Mouse (Mus musculus): ENCODE results near the gene Cysrt1. TPM values are rescaled to one million over a fixed set of nuclear protein-coding genes. Genes with fewer than 3 reads are reported as not detected.

Gene Cysrt1
- polyA plus RNA-seq, 1 experiment from 2014 or later: 0.22 TPM

DNA sequence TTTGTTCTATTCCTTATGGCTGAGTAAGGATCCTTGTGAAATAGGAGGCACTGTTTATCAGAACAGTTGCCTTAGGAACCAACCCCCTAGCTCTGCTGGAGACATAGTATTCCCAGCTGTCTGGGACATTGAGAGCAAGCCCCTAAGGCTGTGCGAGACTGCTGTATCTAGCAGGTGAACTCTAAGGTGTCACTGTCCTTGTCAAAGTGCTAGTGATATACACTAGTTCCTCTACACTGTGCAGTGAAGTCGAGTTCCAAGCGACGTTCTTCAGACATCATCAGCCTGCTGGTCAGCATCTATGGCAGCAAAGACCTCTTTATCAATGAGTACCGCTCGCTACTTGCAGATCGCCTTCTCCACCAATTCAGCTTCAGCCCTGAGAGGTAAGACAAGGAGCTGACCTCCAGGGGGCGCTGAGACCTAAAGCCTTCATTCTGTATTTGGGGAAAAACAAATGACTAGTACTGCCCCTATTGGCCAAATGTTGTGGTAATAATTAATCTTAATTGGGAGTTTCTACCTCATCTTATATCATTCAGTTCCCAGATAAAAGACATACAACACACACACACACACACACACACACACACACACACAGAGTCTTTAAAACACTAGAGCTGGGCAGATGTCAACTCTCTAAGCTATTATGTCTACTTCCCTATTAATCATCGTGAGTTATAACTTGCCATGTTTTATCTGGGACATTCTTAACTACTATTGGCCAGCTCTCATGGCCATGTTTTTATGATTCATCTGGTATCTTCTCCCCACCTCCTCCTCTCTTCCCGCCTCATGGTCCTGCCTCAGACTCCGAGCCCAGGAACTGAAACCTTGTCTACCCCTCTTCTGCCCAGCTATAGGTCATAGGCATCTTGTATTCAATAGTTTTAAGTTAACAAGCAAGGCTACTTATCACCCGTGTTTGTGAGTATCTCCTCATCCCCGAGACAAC, 37.0 kb upstream of the Cysrt1 start:
- peaks cover 9% of the 10 kb centered on the region for H3K4me1 ChIP-seq (replicated peaks)
- peaks cover 97% of the 10 kb centered on the region for H3K36me3 ChIP-seq
- ATAC-seq (ENCODE audit: low read depth): 0 out of 2 replicates have a peak, but pooled peaks have one; percentile 34
- no peak overlapping the region for H3K4me3 ChIP-seq
- no peak overlapping the region for H3K9ac ChIP-seq
- H3K27me3 ChIP-seq: no peaks in the 10 kb centered on the region
- H3K27ac ChIP-seq (replicated peaks): no peak overlapping the region
- H3K9me3 ChIP-seq: no peaks in the 10 kb centered on the region
- 63% methylated on average over 13 of the region's 13 CpGs for WGBS
- no peak overlapping the region for H3K4me2 ChIP-seq

DNA sequence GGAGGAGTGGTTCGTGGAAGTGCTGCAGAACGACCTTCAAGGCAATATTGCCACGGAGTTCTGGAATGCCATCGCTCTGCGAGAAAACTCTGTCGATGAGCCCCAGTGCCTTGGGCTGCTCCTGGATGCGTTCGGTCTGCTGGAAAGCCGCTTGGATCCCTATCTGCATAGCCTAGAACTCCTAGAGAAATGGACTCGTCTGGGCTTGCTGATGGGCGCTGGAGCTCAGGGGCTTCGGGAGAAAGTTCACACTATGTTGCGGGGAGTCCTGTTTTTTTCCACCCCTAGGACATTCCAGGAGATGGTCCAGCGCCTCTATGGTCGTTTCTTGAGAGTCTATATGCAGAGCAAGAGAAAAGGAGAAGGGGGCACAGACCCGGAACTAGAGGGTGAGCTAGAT, 30.8 kb upstream of the Cysrt1 start:
- peak overlapping the region; percentile 94 for H3K9ac ChIP-seq
- no peaks in the 10 kb centered on the region for H3K27me3 ChIP-seq
- peak overlapping the region; percentile 94 for H3K4me2 ChIP-seq
- peaks cover 46% of the 10 kb centered on the region for H3K4me1 ChIP-seq (replicated peaks)
- no peaks in the 10 kb centered on the region for H3K9me3 ChIP-seq
- peak overlapping the region; percentile 84; the same call in 1 of the 2 replicates for H3K27ac ChIP-seq (replicated peaks)
- H3K4me3 ChIP-seq: peak overlapping the region; percentile 94
- no peak for ATAC-seq (ENCODE audit: low read depth)
- WGBS: 37% methylated on average over 16 of the region's 16 CpGs
- peaks cover 82% of the 10 kb centered on the region for H3K36me3 ChIP-seq

DNA sequence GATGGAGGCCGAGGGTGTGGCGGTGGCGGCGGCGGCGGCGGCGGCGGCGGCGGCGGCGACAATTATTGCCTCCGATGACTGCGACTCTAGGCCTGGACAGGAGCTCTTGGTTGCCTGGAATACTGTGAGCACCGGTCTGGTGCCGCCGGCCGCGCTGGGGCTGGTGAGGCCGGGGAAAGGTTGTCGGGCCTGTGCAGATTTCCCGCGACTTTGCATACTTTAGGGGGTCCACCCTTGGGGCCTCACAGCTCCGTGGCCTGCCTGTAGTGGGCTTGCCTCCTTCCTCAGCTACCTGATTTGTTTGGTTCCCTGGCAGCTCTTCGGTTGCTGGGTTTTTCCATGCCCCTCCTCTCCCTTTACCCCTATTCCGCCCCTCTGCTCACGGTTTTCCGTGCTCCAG, 30.3 kb upstream of the Cysrt1 start:
- H3K9ac ChIP-seq: peak overlapping the region; percentile 94
- H3K4me2 ChIP-seq: peak overlapping the region; percentile 94
- peak; percentile 77 for ATAC-seq (ENCODE audit: low read depth)
- peak overlapping the region; percentile 84 for H3K27ac ChIP-seq (replicated peaks)
- 2% methylated on average over 24 of the region's 29 CpGs for WGBS
- H3K36me3 ChIP-seq: peaks cover 77% of the 10 kb centered on the region
- H3K27me3 ChIP-seq: no peaks in the 10 kb centered on the region
- H3K9me3 ChIP-seq: no peaks in the 10 kb centered on the region
- H3K4me1 ChIP-seq (replicated peaks): peaks cover 51% of the 10 kb centered on the region
- peak overlapping the region; percentile 94 for H3K4me3 ChIP-seq

DNA sequence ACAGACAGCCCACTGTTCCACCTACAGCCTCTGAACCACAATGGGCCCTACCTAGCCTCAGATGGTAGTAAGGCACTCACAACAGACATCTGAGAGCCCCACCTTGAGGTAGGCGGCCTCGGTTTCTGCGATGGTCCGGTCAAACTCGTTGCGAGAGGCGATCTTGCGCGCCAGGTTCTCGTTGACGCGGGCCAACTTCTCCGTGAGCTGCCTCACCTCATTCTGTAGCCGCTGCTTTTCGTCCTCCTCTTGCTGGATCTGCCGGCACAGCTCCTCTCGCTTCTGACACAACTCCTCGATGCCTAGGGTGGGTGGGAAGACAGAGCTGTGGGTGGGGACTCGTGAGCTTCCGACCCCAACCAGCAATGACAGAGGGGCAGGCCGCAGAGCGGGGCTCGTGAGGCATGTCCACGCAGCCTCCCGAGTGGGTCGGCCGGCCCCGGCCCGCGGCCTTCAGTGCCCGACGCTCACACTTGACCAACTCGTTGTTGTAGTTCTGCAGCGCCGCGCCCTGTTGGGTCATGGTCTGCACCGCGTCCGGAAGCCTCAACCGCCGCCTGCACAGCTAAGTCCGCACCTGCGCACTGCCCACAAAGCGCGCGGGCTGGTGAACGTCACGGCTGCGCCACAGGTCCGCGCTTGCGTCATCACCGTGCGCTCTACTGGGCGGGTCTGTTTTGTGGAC, 29.7 kb upstream of the Cysrt1 start, which contains the start of the genes Ssna1 and Anapc2:
Ssna1 (minus strand) TSS at position 612 of the 685 bp plus-strand sequence.
Anapc2 (plus strand) TSS at position 652 of the 685 bp plus-strand sequence.
- Histone ChIP-seq H3K36me3 (peaks cover 71% of the 10 kb centered on the region), H3K27ac (replicated peaks) (peak within 1 kb of the TSS; percentile 84), H3K4me1 (replicated peaks) (peaks cover 56% of the 10 kb centered on the region), H3K4me2 (peak within 1 kb of the TSS; percentile 94), H3K9ac (peak within 1 kb of the TSS; percentile 94), H3K27me3 (no peaks in the 10 kb centered on the region), H3K4me3 (peak within 1 kb of the TSS; percentile 94), H3K9me3 (no peaks in the 10 kb centered on the region)
- ATAC-seq (ENCODE audit: low read depth): peak; percentile 94
- under 1% methylated on average over 55 of the region's 55 CpGs for WGBS

DNA sequence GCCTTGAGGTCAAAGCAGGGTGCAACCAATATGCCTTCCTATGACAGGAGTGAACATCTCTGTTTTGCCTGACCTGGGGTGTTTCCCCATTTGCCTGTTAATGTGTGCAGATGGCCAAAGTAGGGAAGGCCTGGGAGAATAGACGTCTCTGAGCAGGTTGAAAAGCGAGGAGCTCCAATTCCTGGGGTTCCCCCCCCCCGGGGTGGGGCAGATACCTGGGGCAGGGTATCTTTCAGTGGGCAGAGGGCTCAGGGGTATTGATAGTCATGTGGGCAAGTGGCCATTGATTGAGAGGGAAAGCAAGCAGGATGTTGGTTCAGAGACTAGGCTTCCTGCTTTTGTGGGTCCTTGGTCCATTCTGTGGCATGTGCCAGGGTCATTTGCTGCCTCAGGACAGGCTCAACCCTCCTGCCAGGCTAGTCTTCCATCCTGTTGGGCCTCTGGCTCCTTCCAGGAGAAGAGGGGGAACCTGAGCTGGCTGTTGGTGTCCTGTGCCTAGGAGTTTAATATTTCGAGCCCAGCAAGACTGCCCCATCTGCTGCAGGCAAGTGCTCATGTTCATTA, 25.6 kb upstream of the Cysrt1 start:
- Histone ChIP-seq H3K4me1 (replicated peaks) (peaks cover 73% of the 10 kb centered on the region), H3K4me2 (peak overlapping the region; percentile 94), H3K9me3 (no peaks in the 10 kb centered on the region), H3K9ac (0 out of 2 replicates have a peak overlapping the region, but pooled peaks have one; percentile 69), H3K4me3 (no peak overlapping the region), H3K36me3 (peaks cover 34% of the 10 kb centered on the region), H3K27me3 (peaks cover 13% of the 10 kb centered on the region), H3K27ac (replicated peaks) (peak overlapping the region; percentile 83)
- WGBS: 79% methylated on average over 4 of the region's 4 CpGs
- ATAC-seq (ENCODE audit: low read depth): no peak

DNA sequence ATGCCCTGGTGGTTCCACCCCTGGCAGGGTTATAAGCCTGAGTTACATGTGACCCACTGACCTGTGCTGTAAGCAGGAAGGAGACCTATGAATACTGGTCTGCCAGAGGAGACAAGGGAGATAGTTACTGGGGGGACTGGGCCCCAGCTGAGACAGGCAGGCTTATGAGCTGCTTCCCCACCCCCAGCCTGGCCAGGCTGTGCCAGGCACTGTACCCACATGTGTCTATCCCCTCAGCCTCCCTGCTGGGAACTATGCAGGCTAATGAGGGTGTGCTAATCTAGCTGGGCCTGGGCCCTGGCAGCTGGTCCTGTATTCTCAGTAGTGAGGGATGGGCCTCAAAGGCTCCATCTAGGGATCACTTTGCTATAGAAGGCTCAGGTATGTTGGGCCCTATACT, 25.0 kb upstream of the Cysrt1 start:
- Histone ChIP-seq H3K27ac (replicated peaks) (peak overlapping the region; percentile 83), H3K27me3 (peaks cover 13% of the 10 kb centered on the region), H3K4me3 (peak overlapping the region; percentile 4; the same call in 1 of the 2 replicates), H3K9me3 (no peaks in the 10 kb centered on the region), H3K4me2 (peak overlapping the region; percentile 94), H3K9ac (peak overlapping the region; percentile 69), H3K36me3 (peaks cover 34% of the 10 kb centered on the region), H3K4me1 (replicated peaks) (peaks cover 72% of the 10 kb centered on the region)
- no peak for ATAC-seq (ENCODE audit: low read depth)

DNA sequence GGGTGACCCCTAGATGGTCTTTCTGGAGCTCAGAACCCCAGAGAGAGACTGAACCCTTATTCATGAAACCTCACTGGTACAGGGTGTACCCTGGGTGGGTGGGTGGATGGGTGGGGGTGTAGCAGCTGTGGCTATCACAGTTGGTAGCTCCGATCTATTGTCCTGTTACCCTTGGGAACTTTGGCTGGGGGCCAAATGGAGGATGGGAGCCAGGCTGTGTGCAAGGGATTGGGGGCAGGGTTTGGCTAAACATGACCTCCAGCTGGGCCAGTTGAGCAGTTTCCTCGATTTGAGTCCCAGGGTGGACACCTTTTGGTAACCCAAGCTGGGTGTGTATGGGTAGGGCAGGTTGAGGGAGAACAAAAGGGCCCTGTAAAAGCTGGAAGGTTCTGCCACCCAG, 24.5 kb upstream of the Cysrt1 start:
- H3K27ac ChIP-seq (replicated peaks): peak overlapping the region; percentile 83
- H3K4me3 ChIP-seq: peak overlapping the region; percentile 81
- ATAC-seq (ENCODE audit: low read depth): no peak
- peaks cover 13% of the 10 kb centered on the region for H3K27me3 ChIP-seq
- peak overlapping the region; percentile 94 for H3K4me2 ChIP-seq
- H3K9ac ChIP-seq: peak overlapping the region; percentile 69
- peaks cover 75% of the 10 kb centered on the region for H3K4me1 ChIP-seq (replicated peaks)
- peaks cover 34% of the 10 kb centered on the region for H3K36me3 ChIP-seq
- WGBS: 26% methylated on average over 2 of the region's 2 CpGs
- H3K9me3 ChIP-seq: no peaks in the 10 kb centered on the region

DNA sequence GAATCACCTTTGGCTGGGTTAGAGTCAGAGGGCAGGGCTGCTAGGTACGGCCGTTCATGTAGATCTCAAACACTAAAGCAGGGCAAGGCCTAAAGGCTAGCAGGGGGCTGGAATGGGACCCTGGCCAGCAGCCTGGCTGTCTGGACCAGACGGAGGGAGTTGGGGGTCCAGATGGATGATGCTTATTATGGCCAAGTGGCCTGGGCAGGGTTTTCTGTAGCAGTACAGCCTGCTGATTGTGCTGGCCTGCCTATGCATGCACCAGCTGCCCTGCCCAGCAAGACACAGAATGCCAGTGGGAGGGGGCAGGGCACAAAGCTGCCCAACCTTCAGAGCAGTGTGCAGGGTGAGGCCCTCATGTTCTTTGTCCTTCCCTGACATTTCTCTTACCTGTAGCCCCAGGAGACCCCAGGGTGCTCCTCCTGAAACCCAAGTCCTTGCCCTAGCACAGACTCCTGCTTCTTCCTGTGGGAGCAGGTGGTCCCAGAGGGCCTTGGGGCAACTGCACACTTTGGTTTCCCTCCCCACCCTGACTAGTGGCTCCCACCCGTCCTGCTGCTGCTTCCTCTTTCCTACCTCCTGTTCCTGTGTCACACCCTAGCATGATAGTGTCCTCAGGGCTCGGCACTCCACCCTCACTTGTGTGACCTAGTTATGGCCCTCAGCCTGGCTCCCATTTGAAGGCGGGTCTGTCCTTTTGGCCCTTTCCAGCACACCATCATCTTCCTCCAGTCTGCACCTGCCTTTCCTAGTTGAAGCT, 23.8 kb upstream of the Cysrt1 start:
- peaks cover 69% of the 10 kb centered on the region for H3K4me1 ChIP-seq (replicated peaks)
- H3K27me3 ChIP-seq: peaks cover 13% of the 10 kb centered on the region
- peak overlapping the region; percentile 81 for H3K4me3 ChIP-seq
- peak overlapping the region; percentile 69 for H3K9ac ChIP-seq
- WGBS: 58% methylated on average over 6 of the region's 6 CpGs
- H3K4me2 ChIP-seq: peak overlapping the region; percentile 94
- ATAC-seq (ENCODE audit: low read depth): no peak
- no peaks in the 10 kb centered on the region for H3K9me3 ChIP-seq
- H3K36me3 ChIP-seq: peaks cover 31% of the 10 kb centered on the region
- H3K27ac ChIP-seq (replicated peaks): peak overlapping the region; percentile 83

DNA sequence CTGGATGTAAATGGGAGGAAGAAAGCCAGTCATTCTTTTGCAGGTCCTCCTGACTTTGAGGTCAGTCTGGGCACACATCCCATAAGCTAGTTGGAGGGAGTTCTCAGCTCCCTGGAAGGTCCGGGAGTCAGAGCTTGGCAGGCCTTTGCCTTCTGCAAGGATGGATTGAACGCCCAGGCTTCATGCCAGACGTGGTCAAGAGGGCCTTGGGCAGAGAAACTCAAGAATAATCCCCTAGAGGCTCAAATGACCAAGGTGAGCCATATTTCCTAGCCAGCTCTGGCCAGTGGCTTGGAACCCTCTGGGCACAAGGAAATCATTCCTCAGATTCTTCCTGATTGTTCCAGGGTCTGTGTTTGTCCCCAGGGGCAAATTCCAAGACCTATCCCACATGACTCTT, 22.6 kb upstream of the Cysrt1 start:
- peak overlapping the region; percentile 81 for H3K4me3 ChIP-seq
- H3K36me3 ChIP-seq: peaks cover 18% of the 10 kb centered on the region
- peak overlapping the region; percentile 81 for H3K9ac ChIP-seq
- no peaks in the 10 kb centered on the region for H3K9me3 ChIP-seq
- 76% methylated on average over 3 of the region's 3 CpGs for WGBS
- no peak for ATAC-seq (ENCODE audit: low read depth)
- peaks cover 13% of the 10 kb centered on the region for H3K27me3 ChIP-seq
- peak overlapping the region; percentile 94 for H3K4me2 ChIP-seq
- H3K4me1 ChIP-seq (replicated peaks): peaks cover 59% of the 10 kb centered on the region
- no peak overlapping the region for H3K27ac ChIP-seq (replicated peaks)

DNA sequence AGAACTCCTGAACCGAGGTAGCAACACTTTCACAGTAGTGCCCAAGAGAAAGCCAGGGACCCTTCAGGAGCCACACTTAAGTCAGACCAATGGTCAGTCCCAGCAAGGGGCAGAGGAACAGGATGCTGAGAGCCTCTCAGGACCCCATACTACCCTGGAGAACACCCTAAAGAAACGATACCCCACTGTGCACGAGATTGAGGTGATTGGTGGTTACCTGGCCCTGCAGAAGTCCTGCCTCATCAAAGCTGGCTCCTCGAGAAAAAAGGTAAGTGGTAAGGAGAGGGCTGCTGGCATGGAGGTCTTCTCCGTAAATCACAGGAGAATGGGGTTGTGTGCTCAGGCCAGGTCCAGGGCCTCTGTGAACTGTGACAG, 22.0 kb upstream of the Cysrt1 start:
- peaks cover 59% of the 10 kb centered on the region for H3K4me1 ChIP-seq (replicated peaks)
- WGBS: 70% methylated on average over 5 of the region's 5 CpGs

DNA sequence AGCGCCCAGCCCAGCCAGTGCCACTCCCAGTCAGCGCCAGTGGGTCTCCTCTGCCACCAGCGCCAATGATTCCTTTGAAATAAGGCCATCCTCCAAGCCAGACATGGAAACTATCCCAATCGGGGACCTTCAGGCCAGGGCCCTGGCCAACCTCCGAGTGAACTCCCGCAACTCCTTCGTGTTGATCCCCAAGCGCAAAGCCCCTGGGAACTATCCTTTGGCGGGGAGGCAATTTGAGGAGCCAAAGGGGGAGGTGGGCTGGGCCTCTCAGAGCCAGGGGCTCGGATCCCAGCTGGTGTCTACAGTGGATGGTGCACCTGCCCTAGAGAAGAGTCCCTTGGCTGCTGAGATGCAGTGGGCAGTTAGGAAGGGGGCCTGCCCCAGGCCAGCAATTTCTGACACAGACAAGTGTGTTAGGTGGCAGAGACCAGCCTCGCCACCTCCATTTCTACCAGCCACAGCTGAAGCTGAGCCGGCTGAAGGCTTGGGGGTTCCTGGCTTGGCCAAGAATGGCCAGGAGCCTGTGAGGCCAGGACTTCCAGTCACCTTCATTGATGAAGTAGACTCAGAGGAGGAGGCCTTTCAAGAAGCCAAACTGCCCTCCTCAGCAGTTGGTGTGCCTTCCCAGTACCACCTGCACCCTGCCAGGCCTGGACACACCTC, 21.5 kb upstream of the Cysrt1 start:
- peak overlapping the region; percentile 87; the same call in 1 of the 2 replicates for H3K27ac ChIP-seq (replicated peaks)
- peaks cover 7% of the 10 kb centered on the region; the same call in 1 of the 2 replicates for H3K36me3 ChIP-seq
- peak overlapping the region; percentile 81 for H3K4me3 ChIP-seq
- 15% methylated on average over 12 of the region's 12 CpGs for WGBS
- peak overlapping the region; percentile 81 for H3K9ac ChIP-seq
- H3K4me1 ChIP-seq (replicated peaks): peaks cover 59% of the 10 kb centered on the region
- no peak for ATAC-seq (ENCODE audit: low read depth)
- peak overlapping the region; percentile 94 for H3K4me2 ChIP-seq
- peaks cover 13% of the 10 kb centered on the region for H3K27me3 ChIP-seq
- no peaks in the 10 kb centered on the region for H3K9me3 ChIP-seq

More for the DNA sequence above, 22.0 kb upstream of the Cysrt1 start:
- H3K27ac ChIP-seq (replicated peaks): no peak overlapping the region
- peaks cover 13% of the 10 kb centered on the region for H3K36me3 ChIP-seq
- peaks cover 13% of the 10 kb centered on the region for H3K27me3 ChIP-seq
- no peaks in the 10 kb centered on the region for H3K9me3 ChIP-seq
- ATAC-seq (ENCODE audit: low read depth): no peak
- H3K9ac ChIP-seq: peak overlapping the region; percentile 81
- peak overlapping the region; percentile 94 for H3K4me2 ChIP-seq
- H3K4me3 ChIP-seq: peak overlapping the region; percentile 81
